Mouse (Mus musculus) embryonic fibroblast, embryonic 13.5 days (primary cell): ENCODE results near the gene Fam81b.

Experiments
- CTCF ChIP-seq: IDR thresholded peaks from 2 replicates; pipeline ENCODE4 v1.5.1; 2011; ENCODE audit warnings: mild to moderate bottlenecking, control low read depth, low read length, moderate library complexity, borderline replicate concordance; ENCODE audit not compliant: insufficient read depth
- POLR2A ChIP-seq: IDR thresholded peaks from 2 replicates; pipeline ENCODE4 v1.6.1; 2011; ENCODE audit warnings: low read depth, mild to moderate bottlenecking, control low read depth, low read length, moderate library complexity

DNA sequence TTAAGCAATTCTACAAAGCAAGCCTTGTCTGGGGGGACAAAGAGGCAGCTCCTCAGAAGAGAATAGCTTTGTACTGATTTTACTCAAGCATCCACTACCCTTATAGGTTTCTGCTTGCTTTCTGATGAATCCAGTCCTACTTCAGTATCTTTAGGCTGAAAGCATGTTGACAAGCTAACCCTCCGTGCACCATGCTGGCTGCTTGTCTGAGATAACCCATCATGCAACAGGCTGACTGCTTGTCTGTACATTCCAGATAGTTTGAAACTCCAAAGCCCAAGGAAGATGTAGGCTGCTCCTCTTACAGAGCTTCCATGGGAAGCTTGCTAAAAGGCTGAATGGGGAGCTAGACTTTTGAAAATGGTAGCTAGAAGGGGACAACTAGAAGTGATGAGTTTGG, 1.7 kb downstream of the Fam81b start:
- TF ChIP-seq CTCF: no peak
- TF ChIP-seq POLR2A: no peak
